Mouse (Mus musculus) neural tube, embryonic 10.5 days (tissue): ENCODE results near the gene Fkbp1b.
"Not testable (repeated sequence)": the region's sequence is repeated elsewhere in the genome, so short reads cannot be mapped to it uniquely, and the experiment has no call there.

Experiments used
- DNase-seq: peaks from one replicate; pipeline ENCODE4 v3.0.0-alpha.2; 2017; ENCODE audit warnings: low spot score; ENCODE audit errors: extremely low spot score

Fkbp1b gene

GRCm38 (mm10) chr12:4841392-4841887, at the start of gene Fkbp1b:
Gene Fkbp1b, minus strand, starts transcription at chr12:4841591.
- peak; percentile 80 for DNase-seq

- DNase-seq = no peak
Measured at GRCm38 (mm10) chr12:4889891-4890290, 48.5 kb upstream of the Fkbp1b start.

- DNase-seq = no peak
Measured at GRCm38 (mm10) chr12:4889251-4889650, 47.9 kb upstream of the Fkbp1b start.

GRCm38 (mm10) chr12:4888739-4889138, 47.3 kb upstream of the Fkbp1b start:
- DNase-seq = no peak

- DNase-seq = not testable (repeated sequence)
Measured at GRCm38 (mm10) chr12:4886581-4886980, 45.2 kb upstream of the Fkbp1b start.

- DNase-seq = no peak
Measured at GRCm38 (mm10) chr12:4885062-4885461, 43.7 kb upstream of the Fkbp1b start.

GRCm38 (mm10) chr12:4882086-4882485, 40.7 kb upstream of the Fkbp1b start:
- DNase-seq = no peak

- no peak for DNase-seq
Measured at GRCm38 (mm10) chr12:4879048-4879447, 37.7 kb upstream of the Fkbp1b start.

GRCm38 (mm10) chr12:4878296-4878783, 36.9 kb upstream of the Fkbp1b start:
- DNase-seq = no peak

GRCm38 (mm10) chr12:4875623-4876022, 34.2 kb upstream of the Fkbp1b start:
- DNase-seq = no peak

GRCm38 (mm10) chr12:4874161-4874927, 33.0 kb upstream of the Fkbp1b start, which contains the start of gene Mfsd2b:
Gene Mfsd2b, minus strand, starts transcription at chr12:4874359.
- DNase-seq = peak; percentile 58

- no peak for DNase-seq
Measured at GRCm38 (mm10) chr12:4873531-4873930, 32.1 kb upstream of the Fkbp1b start.

- DNase-seq = no peak
Measured at GRCm38 (mm10) chr12:4872983-4873477, 31.6 kb upstream of the Fkbp1b start.

- DNase-seq = no peak
Measured at GRCm38 (mm10) chr12:4872273-4872672, 30.9 kb upstream of the Fkbp1b start.

GRCm38 (mm10) chr12:4871260-4871659, 29.9 kb upstream of the Fkbp1b start:
- DNase-seq = no peak

GRCm38 (mm10) chr12:4868924-4869323, 27.5 kb upstream of the Fkbp1b start:
- no peak for DNase-seq

GRCm38 (mm10) chr12:4864338-4864690, 22.9 kb upstream of the Fkbp1b start:
- DNase-seq = no peak

GRCm38 (mm10) chr12:4863654-4864337, 22.4 kb upstream of the Fkbp1b start:
- DNase-seq = no peak

GRCm38 (mm10) chr12:4862672-4863071, 21.3 kb upstream of the Fkbp1b start:
- DNase-seq = no peak

- no peak for DNase-seq
Measured at GRCm38 (mm10) chr12:4859241-4859914, 18.0 kb upstream of the Fkbp1b start.

GRCm38 (mm10) chr12:4856834-4857233, 15.4 kb upstream of the Fkbp1b start:
- no peak for DNase-seq

- peak; percentile 32 for DNase-seq
Measured at GRCm38 (mm10) chr12:4856160-4856559, 14.8 kb upstream of the Fkbp1b start.
